Mouse (Mus musculus) kidney, adult 18-20 months (tissue): ENCODE measurements around the gene Ttk.

Experiments used
- DNase-seq: peaks from one replicate; pipeline ENCODE4 v3.0.0; 2021

The Ttk gene

DNA sequence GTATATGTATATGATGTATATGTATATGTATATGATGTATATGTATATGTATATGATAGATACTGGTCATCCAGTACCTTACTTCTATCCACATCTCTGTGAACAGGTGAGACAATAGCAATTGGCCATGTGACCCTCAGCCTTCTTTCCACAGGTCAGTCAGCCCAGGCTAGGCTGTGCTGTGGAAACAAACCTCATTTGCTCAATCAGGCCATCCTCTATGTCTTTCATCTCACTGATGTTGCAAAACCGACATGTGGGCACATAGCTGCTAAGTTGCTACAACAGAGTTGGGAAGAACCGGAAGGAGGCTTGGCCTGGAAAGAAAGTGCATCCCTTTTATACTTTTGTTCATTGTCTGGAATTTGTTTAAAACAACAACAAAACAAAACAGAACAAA, 67.6 kb downstream of the Ttk start:
- DNase-seq: no peak

DNA sequence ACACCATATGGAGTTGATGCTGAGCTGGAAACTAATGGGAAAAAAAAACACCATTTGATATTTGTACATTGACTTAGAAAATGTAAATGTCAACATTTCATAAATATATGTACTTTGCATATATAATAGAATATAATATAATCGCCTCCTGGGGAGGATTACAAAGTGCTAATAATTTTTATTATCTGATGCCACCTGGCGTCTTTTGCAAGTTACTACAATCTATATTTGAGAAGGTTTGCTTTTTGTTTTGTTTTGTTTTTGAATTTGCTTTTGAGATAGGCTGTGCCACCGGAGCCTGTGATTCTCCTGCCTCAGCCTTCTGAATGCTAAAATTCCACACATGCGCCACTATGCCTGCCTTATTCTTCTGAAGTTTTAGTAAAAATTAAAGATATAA, 71.3 kb downstream of the Ttk start:
- no peak for DNase-seq

DNA sequence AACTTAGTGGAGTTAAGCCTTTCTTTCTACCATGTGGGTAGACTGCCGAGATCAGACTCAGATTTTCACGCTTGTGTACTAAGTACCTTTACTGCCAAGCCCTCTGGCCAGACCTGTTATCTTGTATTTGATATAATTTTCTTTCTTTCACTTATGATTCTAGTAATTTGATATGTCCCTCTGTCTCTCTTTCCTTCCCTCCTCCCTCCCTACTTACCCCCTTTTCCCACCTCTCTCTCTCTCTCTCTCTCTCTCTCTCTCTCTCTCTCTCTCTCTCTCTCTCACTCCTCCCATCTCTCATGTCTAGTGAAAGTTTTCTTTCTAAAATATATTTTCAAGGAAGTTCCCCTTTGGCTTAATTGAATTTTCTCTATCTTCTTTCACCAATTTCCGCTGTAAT, 72.5 kb downstream of the Ttk start:
- DNase-seq: no peak

DNA sequence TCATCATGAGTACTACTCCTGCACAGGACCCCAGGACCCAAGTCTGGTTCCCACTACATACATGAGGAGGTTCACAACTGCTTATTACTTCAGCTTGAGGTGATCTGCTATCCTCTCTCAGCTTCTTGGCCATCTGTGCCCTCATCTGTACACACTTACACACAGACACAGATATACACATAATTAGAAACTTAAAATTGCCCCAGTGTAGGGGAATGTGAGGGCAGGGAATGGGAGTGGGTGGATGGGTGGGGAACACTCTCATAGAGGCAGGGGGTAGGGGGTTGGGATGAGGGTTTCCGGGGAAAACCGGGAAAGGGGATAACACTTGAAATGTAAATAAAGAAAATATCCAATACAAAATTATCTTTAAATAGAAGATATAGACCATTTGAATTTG, 75.3 kb downstream of the Ttk start:
- no peak for DNase-seq

DNA sequence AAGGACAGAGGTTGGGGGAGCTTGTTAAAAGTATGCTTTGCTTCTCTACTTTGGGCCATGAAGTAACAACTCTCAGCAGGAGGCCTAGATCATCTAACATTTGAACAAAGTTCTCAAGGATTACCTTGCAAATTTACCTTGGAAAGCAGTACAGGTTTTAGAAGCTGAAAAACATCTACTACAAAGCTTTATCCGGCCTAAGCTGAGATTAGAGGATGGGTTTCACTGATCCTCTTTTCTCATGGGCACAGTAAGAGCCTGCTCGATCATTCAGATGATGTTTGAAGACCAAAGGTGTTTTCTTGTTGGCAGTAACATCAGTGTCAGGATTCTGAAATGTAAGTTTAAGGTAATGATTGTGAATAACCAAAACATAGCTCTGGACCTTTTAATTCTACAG, 76.4 kb downstream of the Ttk start:
- no peak for DNase-seq
